ENCODE assay signal across 17 mouse cellular contexts in the genomic region with DNA sequence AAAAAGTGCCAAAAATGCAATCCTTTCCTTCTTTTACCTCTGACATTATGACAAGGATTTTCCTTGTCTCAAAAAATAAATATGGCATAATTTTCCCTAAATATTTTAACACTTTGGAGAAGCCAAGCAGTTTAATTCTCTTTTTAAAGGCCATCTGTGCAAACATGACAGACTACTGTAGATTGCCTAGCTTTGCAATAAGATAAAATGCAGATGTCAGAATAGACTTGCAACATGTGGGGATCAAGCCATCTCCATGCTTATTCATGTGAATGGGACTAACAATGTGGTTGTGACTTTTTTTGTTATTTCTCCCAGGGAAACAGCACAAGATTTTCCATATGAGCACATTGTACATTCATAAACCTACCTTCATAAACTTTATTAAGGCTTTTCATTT.
"Had no signal": no experiment of that assay in that cellular context is flagged by ENCODE, and none has a peak within 500 bp of the region (broad histone marks: within the 10 kb centered on the region; RNA-seq: fewer than 3 reads in every experiment).

No protein-coding gene starts in this region.

- H3K9me3 ChIP-seq: lung, embryonic 15.5 days; megakaryocyte, embryonic 14.5 days; midbrain, embryonic 13.5 days; midbrain, embryonic 15.5 days; neural tube, embryonic 12.5 days; stomach, embryonic 15.5 days had no signal

- H3K9ac ChIP-seq: lung, embryonic 15.5 days; midbrain, embryonic 13.5 days; midbrain, embryonic 15.5 days; neural tube, embryonic 12.5 days; stomach, embryonic 15.5 days had no signal

- DNase-seq: lung, adult 2 months; lung, postnatal 14 days; lung, postnatal 36 days; right cerebral cortex, postnatal 14 days; thymus, adult 2 months; thymus, postnatal 25 days; thymus, postnatal 4 days had no signal

- H3K4me2 ChIP-seq: lung, embryonic 15.5 days; midbrain, embryonic 11.5 days; midbrain, embryonic 13.5 days; midbrain, embryonic 15.5 days; neural tube, embryonic 12.5 days; stomach, embryonic 15.5 days had no signal

- H3K4me3 ChIP-seq: lung, embryonic 15.5 days; megakaryocyte, embryonic 14.5 days; midbrain, embryonic 13.5 days; midbrain, embryonic 15.5 days; neural tube, embryonic 12.5 days; stomach, embryonic 15.5 days had no signal

- H3K27ac ChIP-seq: lung, embryonic 15.5 days; macrophage; midbrain, embryonic 13.5 days; midbrain, embryonic 15.5 days; neural tube, embryonic 12.5 days; stomach, embryonic 15.5 days; stomach, postnatal 0 days had no signal

- H3K27me3 ChIP-seq: lung, embryonic 15.5 days; megakaryocyte, embryonic 14.5 days; midbrain, embryonic 13.5 days; midbrain, embryonic 15.5 days; neural tube, embryonic 12.5 days; stomach, embryonic 15.5 days had no signal

- H3K4me1 ChIP-seq: lung, embryonic 15.5 days; megakaryocyte, embryonic 14.5 days; midbrain, embryonic 13.5 days; midbrain, embryonic 15.5 days; neural tube, embryonic 12.5 days; stomach, embryonic 15.5 days had no signal

- H3K36me3 ChIP-seq: lung, embryonic 15.5 days; midbrain, embryonic 13.5 days; midbrain, embryonic 15.5 days; neural tube, embryonic 12.5 days; stomach, embryonic 15.5 days had no signal

- ATAC-seq: lung, postnatal 0 days; midbrain, embryonic 13.5 days; midbrain, embryonic 15.5 days had no signal
